Comparison of ENCODE assay signal across 8 mouse cellular contexts in genomic region chr10:82858032-82858680, GRCm38 (mm10). TPM values are rescaled to one million over a fixed set of nuclear protein-coding genes. Genes with fewer than 3 reads are reported as not detected.
DNase-seq lines count a peak whose midpoint lies in the region; ATAC-seq and TF ChIP-seq lines count a peak whose summit lies in the region.

No protein-coding gene starts in this region.

- peak overlapping the region; percentile 76 to 79; a peak in 3 of 4 replicates for H3K4me3 ChIP-seq in heart, embryonic 14.5 days (ENCODE audit: control insufficient read depth in 1 of 2, insufficient read depth in 1 of 2, low read depth in 1 of 2, low read length in 2 of 2)
- peak overlapping the region; percentile 81 for H3K4me3 ChIP-seq in liver, embryonic 13.5 days (replicated peaks)
- peak overlapping the region; percentile 12; the same call in 1 of the 2 replicates for H3K4me3 ChIP-seq in small intestine, adult 2 months (ENCODE audit: low read depth, low read length)

- peaks cover 10 to 12% of the 10 kb centered on the region in 2 experiments for H3K4me1 ChIP-seq in heart, embryonic 14.5 days (ENCODE audit: control insufficient read depth in 2 of 2, insufficient read depth in 2 of 2, low read length in 2 of 2)
- peaks cover 44% of the 10 kb centered on the region for H3K4me1 ChIP-seq in liver, embryonic 13.5 days (replicated peaks)
- peaks cover 21% of the 10 kb centered on the region for H3K4me1 ChIP-seq in small intestine, adult 2 months (ENCODE audit: control insufficient read depth, insufficient read depth, insufficient read length, low read length)

- H3K27ac ChIP-seq in heart, embryonic 14.5 days (replicated peaks in 1 of 2; ENCODE audit: control insufficient read depth in 1 of 2, insufficient read depth in 1 of 2, low read depth in 2 of 2, low read length in 2 of 2) = peak overlapping the region; percentile 93 to 96
- H3K27ac ChIP-seq in liver, embryonic 13.5 days = peak overlapping the region; percentile 93
- H3K27ac ChIP-seq in small intestine, adult 2 months (ENCODE audit: insufficient read depth, low read depth, low read length) = peak overlapping the region; percentile 87

- no peak for TF ChIP-seq POLR2A in small intestine, adult 2 months (IDR thresholded peaks at IDR 0.05; ENCODE audit: low read depth, low read length)

- no peaks in the 10 kb centered on the region for H3K36me3 ChIP-seq in heart, embryonic 14.5 days (ENCODE audit: control insufficient read depth, insufficient read depth, low read length)
- H3K36me3 ChIP-seq in liver, embryonic 13.5 days = peaks cover 11% of the 10 kb centered on the region
- peaks cover 2% of the 10 kb centered on the region; the same call in 1 of the 2 replicates for H3K36me3 ChIP-seq in small intestine, adult 2 months (ENCODE audit: control insufficient read depth, insufficient read depth, low read length)

- TF ChIP-seq CTCF in small intestine, adult 2 months (IDR thresholded peaks at IDR 0.05; ENCODE audit: extremely low read depth, insufficient read length, insufficient replicate concordance, low read depth, low read length) = no peak

- no peak for ATAC-seq in heart, embryonic 14.5 days (ENCODE audit: insufficient number of reproducible peaks, insufficient read depth, low FRiP score, low read depth)
- ATAC-seq in liver, embryonic 13.5 days (ENCODE audit: low read depth) = no peak

- peak overlapping the region; percentile 87 for H3K9ac ChIP-seq in heart, embryonic 14.5 days (ENCODE audit: low read length)
- H3K9ac ChIP-seq in liver, embryonic 13.5 days = peak overlapping the region; percentile 91

- peak overlapping the region; percentile 86 for H3K4me2 ChIP-seq in heart, embryonic 14.5 days (ENCODE audit: low read length)
- peak overlapping the region; percentile 83 for H3K4me2 ChIP-seq in liver, embryonic 13.5 days

- intact Hi-C loops in left cerebral cortex, postnatal 14 days (cut with DNase I) = no loop called here

- no peaks in the 10 kb centered on the region for H3K27me3 ChIP-seq in heart, embryonic 14.5 days (ENCODE audit: control insufficient read depth, insufficient read depth, low read length)
- no peaks in the 10 kb centered on the region for H3K27me3 ChIP-seq in liver, embryonic 13.5 days
- no peaks in the 10 kb centered on the region for H3K27me3 ChIP-seq in small intestine, adult 2 months (ENCODE audit: control insufficient read depth, insufficient read depth, low read length)

- peak; percentile 17 to 21 for DNase-seq in cerebellum, adult 18-20 months
- DNase-seq in cerebellum, adult 11 months = no peak
- peak; percentile 55 for DNase-seq in NIH3T3 (ENCODE audit: low read depth)
- peak; percentile 13 for DNase-seq in liver, embryonic 13.5 days
- DNase-seq in left cerebral cortex, postnatal 14 days (ENCODE audit: low spot score in 2 of 2) = no peak
- DNase-seq in layer of hippocampus, adult 9-10 months (ENCODE audit: low spot score) = no peak

- 56% methylated on average over 10 of the region's 10 CpGs for WGBS in heart, embryonic 14.5 days
- WGBS in liver, embryonic 13.5 days (ENCODE audit: insufficient replicate concordance) = 53% methylated on average over 10 of the region's 10 CpGs
- 37% methylated on average over 10 of the region's 10 CpGs for WGBS in small intestine, adult 2 months

- H3K9me3 ChIP-seq in heart, embryonic 14.5 days (ENCODE audit: control insufficient read depth, low read length) = no peaks in the 10 kb centered on the region
- H3K9me3 ChIP-seq in liver, embryonic 13.5 days (replicated peaks) = no peaks in the 10 kb centered on the region

RNA-seq across cellular contexts. Expression of gene Eid3, which starts 8.3 kb away (rescaled TPM):
- polyA plus RNA-seq in heart, embryonic 14.5 days (2014; fragmentation: Nextera tagmentation; extraction: Ambion mirVana) = 0.20 and 0.35 TPM in 2 replicates
- 0.22 and 0.28 TPM in 2 replicates for polyA plus RNA-seq in liver, embryonic 13.5 days (2015; fragmentation: Nextera tagmentation; extraction: Ambion mirVana)
- 0.43 and 0.48 TPM in 2 replicates for polyA plus RNA-seq in small intestine, adult 2 months (2012; rRNA removed)
- 1 to 10 TPM; 1.1 to 2.2 TPM for total RNA-seq in left cerebral cortex, postnatal 14 days (2021)

RNA-seq across cellular contexts. Expression of gene Txnrd1, which starts 24.4 kb away (rescaled TPM):
- polyA plus RNA-seq in heart, embryonic 14.5 days (2014; fragmentation: Nextera tagmentation; extraction: Ambion mirVana) = 71.3 and 74.3 TPM in 2 replicates
- polyA plus RNA-seq in liver, embryonic 13.5 days (2015; fragmentation: Nextera tagmentation; extraction: Ambion mirVana) = 67.9 and 78.2 TPM in 2 replicates
- 58.6 and 69.4 TPM in 2 replicates for polyA plus RNA-seq in small intestine, adult 2 months (2012; rRNA removed)
- total RNA-seq in left cerebral cortex, postnatal 14 days (2021) = 10 to 100 TPM; 45.6 to 48.6 TPM

Comparison
In these comparisons a context has a peak if more than half of its experiments do, and no peak if none do; other contexts are left out.
1. DNase-seq: peak in cerebellum, adult 18-20 months (2 of 2), NIH3T3 (single experiment) and liver, embryonic 13.5 days (single experiment); none in cerebellum, adult 11 months (single experiment), left cerebral cortex, postnatal 14 days (0 of 2) and layer of hippocampus, adult 9-10 months (single experiment).
2. H3K4me3 ChIP-seq: peak in every context shown above with its lines; median percentile 81 in liver, embryonic 13.5 days; 78 in heart, embryonic 14.5 days; 12 in small intestine, adult 2 months.
3. Peak in every context shown above with its lines, with median percentiles within 50 percentile points of each other: H3K27ac ChIP-seq.